Mouse (Mus musculus) fat pad, adult 2 months (tissue): ENCODE results near the gene Mamdc2.

Experiments
- DNase-seq: peaks from one replicate; pipeline ENCODE4 v3.0.0-alpha.2; 2011; ENCODE audit warnings: low read depth, low spot score; ENCODE audit errors: extremely low read depth

The Mamdc2 gene

DNA sequence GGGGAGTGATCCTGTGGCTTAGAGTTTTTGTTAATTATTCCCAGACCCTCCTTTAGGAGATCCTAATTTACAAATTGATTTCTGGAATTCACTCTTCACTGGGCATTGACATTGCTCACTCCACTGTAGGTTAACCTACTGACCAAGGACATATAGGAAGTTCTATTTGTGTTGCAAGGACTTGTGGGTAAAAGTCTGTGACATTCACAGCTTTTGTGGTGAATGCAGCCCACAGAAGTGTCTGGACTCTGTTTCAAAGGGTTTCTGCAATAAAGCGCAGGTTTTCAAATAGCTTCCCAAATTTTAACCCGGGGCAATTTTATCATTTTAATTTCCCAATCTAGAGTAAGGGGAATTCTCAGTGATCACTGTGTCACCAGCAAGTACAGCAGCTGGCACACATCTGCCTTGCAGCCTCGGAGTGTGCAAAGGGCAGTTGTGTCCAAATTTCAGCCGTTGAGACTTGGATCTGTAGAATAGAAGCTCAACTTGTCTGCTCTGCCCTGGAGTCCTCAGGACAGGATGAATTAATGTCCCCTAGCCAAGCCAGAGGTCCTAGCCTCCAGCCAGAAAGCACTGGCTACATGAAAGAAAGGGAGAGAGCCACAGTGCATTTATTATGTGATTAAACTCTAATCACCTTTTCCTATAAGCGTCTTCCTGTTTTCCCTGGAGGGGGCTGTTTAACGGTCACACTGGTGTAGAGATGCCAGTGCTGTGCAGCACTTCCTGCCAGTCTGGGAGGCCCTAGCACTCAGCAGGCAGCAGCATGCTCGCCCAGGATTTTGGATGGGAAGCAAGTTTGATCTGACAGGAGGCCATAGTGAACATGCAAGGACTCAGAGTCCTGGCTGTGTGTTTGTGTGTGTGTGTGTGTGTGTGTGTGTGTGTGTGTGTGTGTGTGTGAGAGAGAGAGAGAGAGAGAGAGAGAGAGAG lies 3.1 kb downstream of the Mamdc2 start:
- DNase-seq, result no peak

- DNase-seq, result no peak
Observed at GRCm38 (mm10) chr19:23435731-23436130, 12.5 kb downstream of the Mamdc2 start.

- DNase-seq, result no peak
Observed at GRCm38 (mm10) chr19:23434433-23434832, 13.8 kb downstream of the Mamdc2 start.

- no peak for DNase-seq
Observed at GRCm38 (mm10) chr19:23417668-23418067, 30.6 kb downstream of the Mamdc2 start.

DNA sequence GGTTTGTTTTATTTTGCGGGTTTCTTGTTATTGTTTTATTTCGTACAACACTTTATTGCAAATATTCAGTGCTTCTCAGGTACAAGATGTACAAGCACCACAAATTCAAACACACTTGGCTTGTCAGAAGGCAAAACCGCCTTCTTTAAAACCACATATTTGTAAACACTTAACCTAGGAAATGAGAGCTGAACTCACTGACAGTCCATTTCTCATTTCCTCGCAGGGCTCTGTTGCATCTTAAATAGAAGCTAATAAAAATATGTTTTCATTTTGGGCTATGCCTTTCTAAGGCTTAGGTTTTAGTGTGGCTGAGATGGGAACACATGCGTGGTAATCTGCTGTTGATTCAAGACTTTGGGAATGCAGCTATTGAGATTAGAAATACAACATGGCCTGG lies 37.4 kb downstream of the Mamdc2 start:
- DNase-seq, result no peak

GRCm38 (mm10) chr19:23410328-23410727 lies 37.9 kb downstream of the Mamdc2 start:
- no peak for DNase-seq

DNA sequence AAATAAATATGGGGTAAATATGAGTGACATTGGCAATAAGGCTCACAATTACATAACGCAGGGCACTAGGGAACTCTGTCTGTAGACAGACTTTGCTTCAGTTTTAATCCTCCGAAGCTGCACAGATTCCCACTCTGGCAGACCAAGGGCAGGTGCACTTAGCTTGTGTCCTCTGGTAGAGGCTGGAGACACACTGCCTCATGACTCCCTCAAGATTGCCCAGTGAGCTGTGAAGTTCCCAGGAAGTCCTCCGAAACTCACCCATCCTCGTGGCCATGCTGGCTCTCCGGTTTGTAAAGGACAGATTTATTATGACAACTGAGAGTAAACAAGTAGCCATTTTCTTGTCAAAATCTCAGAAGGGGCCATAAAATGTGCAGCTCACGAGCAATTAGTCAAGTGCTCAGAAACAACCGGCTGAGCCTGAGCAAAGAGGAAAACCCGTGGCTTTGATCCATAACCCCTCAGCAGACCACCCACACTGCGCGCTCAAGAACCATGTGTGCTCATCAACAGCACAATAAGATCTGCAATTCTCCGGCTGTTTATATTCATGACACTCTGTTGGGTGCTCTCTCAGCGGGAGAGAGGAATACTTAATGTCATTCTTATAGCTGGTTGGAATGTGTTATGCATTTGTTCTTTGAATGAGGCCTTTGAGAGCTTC lies 46.6 kb downstream of the Mamdc2 start:
- DNase-seq, result no peak

GRCm38 (mm10) chr19:23400485-23400884 lies 47.8 kb downstream of the Mamdc2 start:
- DNase-seq, result no peak

DNA sequence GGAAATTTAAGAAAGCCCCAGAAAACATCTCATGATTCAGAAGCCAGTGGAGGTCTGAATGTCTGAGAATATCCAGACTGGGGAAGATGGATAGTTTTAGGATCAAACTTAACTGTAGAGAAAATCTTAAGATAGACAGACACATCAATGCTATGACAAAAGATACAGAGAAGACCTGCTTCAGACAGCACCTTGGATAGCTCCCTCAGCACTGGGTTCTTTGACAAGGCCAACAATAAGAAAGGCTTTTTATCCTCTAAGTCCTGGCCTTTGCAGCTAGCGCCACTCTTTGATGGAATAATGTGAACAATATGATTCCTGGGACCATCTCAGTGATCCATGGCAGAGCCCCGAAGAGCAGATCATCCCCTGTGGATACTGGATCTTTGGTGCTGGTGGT lies 52.3 kb downstream of the Mamdc2 start:
- DNase-seq, result no peak

DNA sequence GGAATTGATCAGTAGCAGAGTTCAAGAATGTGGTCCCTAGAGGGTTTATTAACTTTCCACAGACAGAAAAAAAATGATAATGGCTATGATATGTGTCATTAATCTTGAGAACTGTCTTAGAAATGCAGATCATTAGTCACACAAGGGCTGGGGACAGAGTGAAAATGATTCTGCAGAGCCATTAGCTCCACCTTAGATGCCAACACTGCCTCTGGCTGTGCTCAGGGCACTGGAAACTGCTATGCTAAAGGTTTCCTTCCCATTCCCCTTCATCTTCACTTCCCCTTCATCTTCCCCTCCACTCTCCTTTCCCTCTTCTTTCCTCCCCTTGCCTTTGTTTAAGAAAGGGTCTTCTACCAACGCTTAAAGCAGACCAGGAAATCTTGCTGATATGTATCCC lies 53.6 kb downstream of the Mamdc2 start:
- no peak for DNase-seq

DNA sequence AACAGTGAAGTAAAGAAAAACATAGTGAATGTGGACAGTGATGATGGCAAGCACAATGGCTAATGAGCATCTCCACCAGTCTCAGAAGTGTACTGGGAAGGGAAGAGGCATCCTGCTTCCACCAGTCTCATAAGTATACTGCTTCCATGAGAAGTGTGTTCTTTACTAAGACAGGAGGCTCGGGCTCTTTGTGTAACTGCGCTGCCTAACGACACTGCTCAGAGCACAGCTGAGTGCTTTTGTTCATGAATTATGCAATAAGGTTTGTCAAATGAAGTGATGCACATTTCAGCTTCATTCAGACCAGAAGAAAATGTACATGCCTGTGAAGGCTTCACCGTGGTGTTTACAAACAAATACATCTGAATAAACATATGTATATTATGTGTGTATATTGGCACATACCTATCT lies 59.4 kb downstream of the Mamdc2 start:
- no peak for DNase-seq

DNA sequence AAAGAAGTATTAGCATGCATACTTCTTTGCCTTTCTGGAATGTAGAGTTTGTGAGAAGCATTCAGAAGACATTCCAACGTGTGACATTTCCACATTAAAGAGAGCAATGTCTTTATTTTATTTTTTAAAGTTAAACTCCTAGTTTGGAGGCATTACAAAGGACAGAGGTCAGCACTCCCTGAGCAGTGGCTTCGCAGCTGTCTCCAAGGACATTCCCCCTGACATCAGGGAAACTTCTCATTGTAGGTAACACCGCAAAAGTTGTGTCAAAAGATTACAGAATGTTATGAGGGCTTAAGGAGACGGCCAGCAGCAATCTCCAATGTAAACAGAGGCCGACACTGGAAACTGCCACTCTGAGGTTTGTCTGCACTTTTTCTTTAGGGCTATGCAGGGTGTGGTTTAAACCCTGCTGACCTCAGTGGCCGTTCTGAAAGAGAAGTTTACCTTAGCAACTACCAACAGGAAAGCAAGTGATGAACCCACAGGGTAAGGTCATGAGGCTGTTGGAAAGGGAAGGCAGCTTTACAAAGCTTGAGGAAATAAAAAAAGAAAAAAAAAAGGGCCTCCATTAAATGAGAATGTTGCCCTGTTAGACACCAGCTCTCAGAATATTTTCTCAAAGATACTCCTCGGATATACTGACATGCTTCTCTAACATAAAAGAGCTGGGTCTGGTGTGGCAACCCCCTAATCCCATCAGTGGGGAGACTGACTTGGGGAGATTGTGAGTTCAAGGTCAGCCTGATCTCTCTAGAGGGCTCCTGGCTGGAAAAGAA lies 60.0 kb downstream of the Mamdc2 start:
- DNase-seq, result no peak

DNA sequence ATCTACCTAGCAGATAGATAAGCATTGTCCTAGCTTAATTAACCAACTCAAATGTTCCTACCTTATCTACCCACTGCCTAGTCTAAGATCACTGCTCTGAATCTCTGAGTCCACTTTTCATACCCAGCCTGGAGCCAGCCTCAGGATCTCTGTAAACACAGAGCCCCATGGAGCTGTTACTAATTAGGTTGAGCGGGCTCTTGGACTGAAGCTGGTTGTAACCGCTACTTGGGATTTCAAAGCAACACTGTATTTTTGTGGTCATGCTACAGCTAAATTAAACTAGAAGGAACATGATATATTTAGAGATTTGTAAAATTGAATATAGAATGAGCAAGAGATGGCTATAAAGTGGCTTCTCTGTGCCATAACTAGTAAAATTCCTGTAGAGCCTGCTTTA lies 65.8 kb downstream of the Mamdc2 start:
- DNase-seq, result no peak

- DNase-seq, result no peak
Observed at GRCm38 (mm10) chr19:23380968-23381367, 67.3 kb downstream of the Mamdc2 start.

DNA sequence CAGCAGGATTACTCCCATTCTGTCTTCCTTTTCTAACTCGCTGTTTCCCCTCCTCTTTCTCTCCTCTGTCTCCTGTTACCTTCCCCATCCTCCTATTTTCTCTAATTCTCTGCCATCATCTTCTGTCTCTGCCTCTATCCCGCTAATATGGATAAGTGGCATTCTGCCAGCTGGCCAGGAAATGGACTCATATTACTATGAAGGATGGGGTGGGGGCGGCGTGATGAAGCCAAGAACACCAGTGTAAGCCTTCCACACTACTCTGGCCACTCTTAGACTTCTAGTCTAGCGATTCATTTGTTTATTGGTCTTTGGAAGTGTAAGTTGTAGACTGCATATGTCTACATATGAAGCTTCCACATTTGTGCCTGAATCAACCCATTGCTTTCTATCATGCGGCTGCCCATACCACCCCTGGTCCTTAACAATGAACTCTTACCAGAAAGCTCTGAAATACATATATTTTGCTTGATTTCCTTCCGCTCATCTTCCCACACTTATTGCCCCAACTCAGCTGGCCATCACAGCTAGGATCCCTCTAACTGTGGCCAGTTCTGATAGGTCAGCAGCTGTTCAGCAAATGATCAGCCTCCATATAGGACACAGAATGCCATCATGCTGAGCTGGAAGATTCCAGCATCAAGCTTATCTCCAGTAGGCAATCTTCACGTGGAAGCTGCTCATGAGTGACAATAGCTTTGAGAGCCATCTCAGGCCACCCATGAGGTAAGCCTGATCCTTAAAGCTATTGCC lies 68.3 kb downstream of the Mamdc2 start:
- no peak for DNase-seq

DNA sequence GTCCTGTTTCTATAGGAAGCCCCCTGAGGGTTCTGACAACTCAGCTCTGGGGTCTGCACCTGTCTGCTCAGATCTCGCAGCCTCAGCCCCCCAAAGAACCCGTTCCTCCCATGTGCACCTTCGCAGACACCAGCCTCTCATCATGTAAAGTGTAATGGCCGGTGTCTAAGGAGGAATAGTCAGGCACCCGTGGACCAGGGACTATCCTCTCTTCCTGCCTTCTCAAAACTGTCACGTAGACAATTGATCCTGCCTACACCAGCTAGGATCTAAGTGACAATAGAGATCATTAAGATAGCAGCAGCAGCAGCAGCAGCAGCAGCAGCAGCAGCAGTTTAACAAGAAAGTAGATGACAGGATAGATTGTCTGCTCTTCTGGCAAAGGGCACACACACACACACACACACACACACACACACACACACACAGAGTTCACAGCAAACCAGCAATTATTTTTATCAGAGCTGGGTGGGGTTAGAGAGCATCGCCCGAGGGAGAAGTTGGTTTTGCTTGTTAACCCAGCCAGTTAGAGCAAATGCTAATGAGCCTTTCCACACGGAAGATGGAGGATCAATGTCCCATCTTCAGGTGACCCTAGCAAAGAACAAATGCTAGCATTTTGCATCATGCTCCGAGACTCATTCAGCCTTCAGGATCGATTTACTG lies 71.6 kb downstream of the Mamdc2 start:
- DNase-seq, result no peak

- DNase-seq, result no peak
Observed at GRCm38 (mm10) chr19:23374941-23375656, 73.1 kb downstream of the Mamdc2 start.

DNA sequence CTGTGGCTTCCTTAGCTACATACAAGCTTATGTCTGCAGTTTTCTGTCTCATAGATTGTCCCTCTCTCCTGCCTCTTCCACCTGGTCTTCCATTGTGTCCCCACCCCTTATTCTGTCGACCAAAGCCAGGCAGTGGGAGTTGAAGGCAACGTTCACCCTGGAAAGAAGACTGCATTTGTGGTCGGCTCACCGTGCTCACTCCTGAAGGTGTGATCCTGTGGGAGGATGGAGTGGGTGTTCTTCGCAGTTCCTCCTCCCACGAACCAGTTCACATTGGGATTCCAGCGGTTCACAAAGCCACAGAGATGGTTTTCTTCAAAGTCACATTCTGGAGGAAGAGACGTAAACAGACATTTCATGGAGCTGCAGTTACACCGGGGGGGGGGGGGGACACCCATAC lies 74.5 kb downstream of the Mamdc2 start:
- no peak for DNase-seq

DNA sequence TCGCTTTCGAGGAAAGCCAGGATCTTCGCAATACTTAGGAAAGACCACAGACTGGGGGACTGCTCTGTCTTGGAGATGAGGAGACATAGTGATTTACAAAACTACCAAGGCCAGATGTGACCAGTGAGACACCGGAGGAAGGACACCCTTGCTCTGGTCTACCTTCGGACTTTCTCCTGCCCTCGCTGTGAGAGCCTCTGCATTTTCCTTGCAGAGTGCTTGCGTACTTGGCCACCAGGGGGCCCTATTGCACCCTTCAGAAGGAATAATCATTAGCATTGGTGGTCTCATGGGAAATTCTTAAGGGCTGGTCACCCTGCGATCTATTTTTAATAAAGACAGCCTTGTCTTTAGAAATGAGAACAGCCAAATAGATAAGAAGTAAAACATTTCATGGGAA lies 75.0 kb downstream of the Mamdc2 start:
- no peak for DNase-seq

GRCm38 (mm10) chr19:23369275-23369674 lies 79.0 kb downstream of the Mamdc2 start:
- DNase-seq, result no peak
